Comparison of ENCODE assay signal across 9 mouse cellular contexts in genomic region chr6:147507186-147507585, GRCm38 (mm10).
"Had no signal": no experiment of that assay in that cellular context is flagged by ENCODE, and none has a peak within 500 bp of the region (broad histone marks: within the 10 kb centered on the region; RNA-seq: fewer than 3 reads in every experiment).

No protein-coding gene starts in this region.

- DNase-seq: kidney, postnatal 36 days; lung, adult 18-20 months; thymus, adult 2 months; thymus, postnatal 25 days had no signal

- H3K27ac ChIP-seq: limb, embryonic 12.5 days; liver, embryonic 14.5 days; midbrain, embryonic 12.5 days; stomach, embryonic 15.5 days had no signal

- ATAC-seq: midbrain, embryonic 16.5 days had no signal

- H3K4me1 ChIP-seq: midbrain, embryonic 12.5 days had no signal

- H3K4me2 ChIP-seq: limb, embryonic 12.5 days; midbrain, embryonic 12.5 days; stomach, embryonic 15.5 days had no signal

- H3K36me3 ChIP-seq: limb, embryonic 12.5 days; midbrain, embryonic 12.5 days; stomach, embryonic 15.5 days had no signal

- H3K4me3 ChIP-seq: limb, embryonic 12.5 days; midbrain, embryonic 12.5 days; stomach, embryonic 15.5 days had no signal

- H3K27me3 ChIP-seq: limb, embryonic 12.5 days; midbrain, embryonic 12.5 days; stomach, embryonic 15.5 days had no signal

- H3K9me3 ChIP-seq: limb, embryonic 12.5 days; midbrain, embryonic 12.5 days; stomach, embryonic 15.5 days had no signal

- H3K9ac ChIP-seq: limb, embryonic 12.5 days; liver, embryonic 14.5 days; midbrain, embryonic 12.5 days; stomach, embryonic 15.5 days had no signal
